Comparison of ENCODE assay signal across 15 mouse cellular contexts in the genomic region with DNA sequence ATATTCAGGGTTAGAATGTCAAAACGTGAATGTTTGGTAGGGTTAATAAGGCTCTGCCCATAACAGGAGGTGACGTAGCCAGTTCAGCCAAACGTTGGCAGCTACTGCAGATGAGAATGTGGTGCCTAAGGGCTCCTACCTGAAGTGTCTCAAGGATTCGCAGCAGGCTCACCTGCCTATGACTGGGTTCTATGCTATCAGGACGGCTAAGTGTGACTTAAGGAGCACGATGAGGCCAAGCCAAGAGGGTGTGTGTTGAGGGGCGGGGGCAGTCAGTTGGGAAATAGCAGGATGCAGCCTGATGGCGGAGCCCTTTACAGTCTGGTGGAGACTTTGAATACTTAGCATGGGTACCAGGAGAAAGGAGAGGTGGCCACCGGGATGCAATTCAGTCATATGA.
"Had no signal": no experiment of that assay in that cellular context is flagged by ENCODE, and none has a peak within 500 bp of the region (broad histone marks: within the 10 kb centered on the region; RNA-seq: fewer than 3 reads in every experiment).

No protein-coding gene starts in this region.

- ATAC-seq: liver, embryonic 12.5 days; midbrain, embryonic 13.5 days; midbrain, embryonic 15.5 days had no signal

- H3K4me3 ChIP-seq: liver, embryonic 12.5 days; lung, embryonic 15.5 days; megakaryocyte, embryonic 14.5 days; midbrain, embryonic 13.5 days; midbrain, embryonic 15.5 days; neural tube, embryonic 12.5 days; stomach, embryonic 15.5 days had no signal

- H3K4me2 ChIP-seq: liver, embryonic 12.5 days; lung, embryonic 15.5 days; midbrain, embryonic 11.5 days; midbrain, embryonic 13.5 days; midbrain, embryonic 15.5 days; neural tube, embryonic 12.5 days; stomach, embryonic 15.5 days had no signal

- H3K4me1 ChIP-seq: lung, embryonic 15.5 days; midbrain, embryonic 13.5 days; midbrain, embryonic 15.5 days; neural tube, embryonic 12.5 days had no signal

- H3K27me3 ChIP-seq: lung, embryonic 15.5 days; midbrain, embryonic 13.5 days; midbrain, embryonic 15.5 days; neural tube, embryonic 12.5 days; stomach, embryonic 15.5 days had no signal

- H3K27ac ChIP-seq: liver, embryonic 12.5 days; liver, embryonic 14.5 days; lung, embryonic 15.5 days; macrophage; midbrain, embryonic 13.5 days; midbrain, embryonic 15.5 days; neural tube, embryonic 12.5 days; stomach, embryonic 15.5 days; stomach, postnatal 0 days had no signal

- DNase-seq: right cerebral cortex, postnatal 14 days; thymus, adult 2 months; thymus, postnatal 25 days; thymus, postnatal 4 days had no signal

- H3K9ac ChIP-seq: liver, embryonic 12.5 days; liver, embryonic 14.5 days; lung, embryonic 15.5 days; midbrain, embryonic 13.5 days; midbrain, embryonic 15.5 days; neural tube, embryonic 12.5 days; stomach, embryonic 15.5 days had no signal

- H3K9me3 ChIP-seq: liver, embryonic 12.5 days; lung, embryonic 15.5 days; megakaryocyte, embryonic 14.5 days; midbrain, embryonic 13.5 days; midbrain, embryonic 15.5 days; neural tube, embryonic 12.5 days; stomach, embryonic 15.5 days had no signal
